Mouse (Mus musculus) CH12.LX (cell line): ENCODE measurements around the gene Txndc15. TPM values are rescaled to one million over a fixed set of nuclear protein-coding genes. Genes with fewer than 3 reads are reported as not detected.

ENCODE experiments used
- DNase-seq: peaks from one replicate; pipeline ENCODE4 v3.0.0-alpha.2; 2013; ENCODE audit errors: extremely low read depth
- H3K27ac ChIP-seq: 2 replicates; pipeline ENCODE4 v1.5.1; 2012; ENCODE audit warnings: low read depth, mild to moderate bottlenecking, control low read depth, moderate library complexity; ENCODE audit not compliant: insufficient read depth
- H3K27me3 ChIP-seq: replicated peaks from 2 replicates; pipeline ENCODE3; 2012; ENCODE audit warnings: inconsistent platforms
- H3K36me3 ChIP-seq, 2 experiments: replicated peaks in 1 of 2; 2 replicates each; pipeline versions ENCODE3 to v1.6.1; 2012; ENCODE audit warnings: inconsistent platforms in 1 of 2, low read length in 1 of 2, mild to moderate bottlenecking in 1 of 2, mixed read lengths in 1 of 2, moderate library complexity in 1 of 2; ENCODE audit not compliant: control insufficient read depth in 1 of 2, insufficient read depth in 1 of 2
- H3K4me1 ChIP-seq, 2 experiments: 2 replicates each; pipeline ENCODE4 v1.6.1; 2012; ENCODE audit warnings: inconsistent platforms in 1 of 2, moderate library complexity in 1 of 2; ENCODE audit not compliant: insufficient read depth in 2 of 2, control insufficient read depth in 1 of 2
- H3K4me2 ChIP-seq: 2 replicates; pipeline ENCODE4 v1.6.1; 2012; ENCODE audit warnings: low read depth, mild to moderate bottlenecking, control low read depth; ENCODE audit not compliant: poor library complexity, insufficient read depth, severe bottlenecking
- H3K4me3 ChIP-seq, 3 experiments: fragments of 150-350 bp in 1 of 3; sonication (generic) in 1 of 3; replicated peaks in 1 of 3; 2 replicates each; pipeline versions ENCODE3 to v1.5.1; 2011 to 2012; ENCODE audit warnings: low read depth in 2 of 3, low read length in 2 of 3, mild to moderate bottlenecking in 2 of 3, moderate library complexity in 2 of 3, control low read depth in 1 of 3, improper control_type of control experiment in 1 of 3, inconsistent platforms in 1 of 3, mixed read lengths in 1 of 3; ENCODE audit not compliant: poor library complexity in 1 of 3
- H3K79me2 ChIP-seq: replicated peaks from 2 replicates; pipeline ENCODE4 v1.6.1; 2012; ENCODE audit warnings: mild to moderate bottlenecking, moderate library complexity; ENCODE audit not compliant: control insufficient read depth, poor library complexity, insufficient read depth, severe bottlenecking; ENCODE audit errors: extremely low read depth
- H3K9ac ChIP-seq: 2 replicates; pipeline ENCODE4 v1.6.1; 2012; ENCODE audit warnings: low read depth, mild to moderate bottlenecking, control low read depth, moderate library complexity; ENCODE audit not compliant: insufficient read depth
- H3K9me3 ChIP-seq: replicated peaks from 2 replicates; pipeline ENCODE3; 2012; ENCODE audit warnings: low read length, inconsistent platforms, mixed read lengths
- CHD2 ChIP-seq: IDR thresholded peaks from 2 replicates; pipeline ENCODE4 v1.6.1; 2011; ENCODE audit warnings: low read length, improper control_type of control experiment
- ELF1 ChIP-seq: IDR thresholded peaks from 2 replicates; pipeline ENCODE4 v1.6.1; 2014; ENCODE audit warnings: low read depth, mild to moderate bottlenecking, inconsistent platforms, low read length, improper control_type of control experiment
- EP300 ChIP-seq: IDR thresholded peaks from 2 replicates; pipeline ENCODE4 v1.6.1; 2011; ENCODE audit warnings: low read length, improper control_type of control experiment
- ETS1 ChIP-seq: conservative IDR thresholded peaks from 2 replicates; pipeline ENCODE4 v1.6.1; 2012; ENCODE audit warnings: low read depth, mild to moderate bottlenecking, inconsistent platforms, low read length, improper control_type of control experiment, moderate library complexity
- IRF4 ChIP-seq: IDR thresholded peaks from 2 replicates; pipeline ENCODE4 v1.6.1; 2014; ENCODE audit warnings: low read depth, mild to moderate bottlenecking, inconsistent platforms, low read length, improper control_type of control experiment
- JUN ChIP-seq: IDR thresholded peaks from 2 replicates; pipeline ENCODE4 v1.6.1; 2011; ENCODE audit warnings: low read depth, mild to moderate bottlenecking, low read length, improper control_type of control experiment, moderate library complexity; ENCODE audit not compliant: insufficient read depth
- MEF2A ChIP-seq: IDR thresholded peaks from 2 replicates; pipeline ENCODE4 v1.6.1; 2014; ENCODE audit warnings: low read depth, mild to moderate bottlenecking, inconsistent platforms, low read length, improper control_type of control experiment, borderline replicate concordance
- MXI1 ChIP-seq: IDR thresholded peaks from 2 replicates; pipeline ENCODE4 v1.6.1; 2011; ENCODE audit warnings: mild to moderate bottlenecking, low read depth, low read length, improper control_type of control experiment
- MYC ChIP-seq: IDR thresholded peaks from 2 replicates; pipeline ENCODE4 v1.6.1; 2011; ENCODE audit warnings: low read depth, mild to moderate bottlenecking, improper control_type of control experiment, low read length
- NELFE ChIP-seq: IDR thresholded peaks from 2 replicates; pipeline ENCODE4 v1.6.1; 2011; ENCODE audit warnings: low read depth, low read length, improper control_type of control experiment
- NRF1 ChIP-seq: IDR thresholded peaks from 2 replicates; pipeline ENCODE4 v1.6.1; 2014; ENCODE audit warnings: low read depth, mild to moderate bottlenecking, inconsistent platforms, low read length, improper control_type of control experiment, moderate library complexity
- PAX5 ChIP-seq: IDR thresholded peaks from 2 replicates; pipeline ENCODE4 v1.6.1; 2012; ENCODE audit warnings: low read length, inconsistent platforms, mixed read lengths
- POLR2A ChIP-seq: IDR thresholded peaks from 2 replicates; pipeline ENCODE4 v1.6.1; 2011; ENCODE audit warnings: low read depth, mild to moderate bottlenecking, improper control_type of control experiment, low read length
- RAD21 ChIP-seq: IDR thresholded peaks from 2 replicates; pipeline ENCODE4 v1.6.1; 2011; ENCODE audit warnings: low read depth, mild to moderate bottlenecking, low read length, improper control_type of control experiment, moderate library complexity
- SIN3A ChIP-seq: IDR thresholded peaks from 2 replicates; pipeline ENCODE4 v1.6.1; 2012; ENCODE audit warnings: low read length, improper control_type of control experiment, inconsistent platforms
- SMC3 ChIP-seq: IDR thresholded peaks from 2 replicates; pipeline ENCODE4 v1.6.1; 2011; ENCODE audit warnings: low read depth, low read length, improper control_type of control experiment
- TCF12 ChIP-seq: IDR thresholded peaks from 2 replicates; pipeline ENCODE4 v1.6.1; 2014; ENCODE audit warnings: low read depth, mild to moderate bottlenecking, inconsistent platforms, low read length, improper control_type of control experiment
- USF1 ChIP-seq: IDR thresholded peaks from 2 replicates; pipeline ENCODE4 v1.6.1; 2014; ENCODE audit warnings: low read depth, mild to moderate bottlenecking, inconsistent platforms, low read length, improper control_type of control experiment
- USF2 ChIP-seq: conservative IDR thresholded peaks from 2 replicates; pipeline ENCODE4 v1.6.1; 2011; ENCODE audit warnings: low read depth, low read length, improper control_type of control experiment
- ZC3H11A ChIP-seq: IDR thresholded peaks from 2 replicates; pipeline ENCODE4 v1.6.1; 2012; ENCODE audit warnings: low read depth, mild to moderate bottlenecking, inconsistent platforms, low read length, improper control_type of control experiment
- ZKSCAN1 ChIP-seq: IDR thresholded peaks from 2 replicates; pipeline ENCODE4 v1.6.1; 2012; ENCODE audit warnings: low read depth, inconsistent platforms, low read length, improper control_type of control experiment, borderline replicate concordance
- dilution Hi-C: fragments of 300-500 bp; cut with MboI; formaldehyde crosslinking; loops from 2 replicates; pipeline ENCODE4 v1.14.3; 2020; ENCODE audit warnings: low sequenced_read_pairs; ENCODE audit not compliant: extremely low pct_unique_long_range_greater_than_20kb, extremely low pct_ligation_motif_present
- in situ Hi-C: fragments of 300-500 bp; cut with MboI; formaldehyde crosslinking; loops from 3 replicates; pipeline ENCODE4 v1.14.3; 2019; ENCODE audit warnings: low sequenced_read_pairs, low pct_ligation_motif_present, low pct_unique_long_range_greater_than_20kb, mixed read lengths
- polyA plus RNA-seq: library from polyadenylated mRNA; unstranded; fragments of >175 nt; gene quantifications from 2 replicates; pipeline ENCODE4 v1.2.1, GENCODE M21; 2012; ENCODE audit warnings: low read depth; ENCODE audit not compliant: insufficient read length
- total RNA-seq, 2 experiments: library from RNA; depleted of rRNA; stranded (reverse); fragments of 300-350 nt in 1 of 2; fragments of >200 nt in 1 of 2; gene quantifications; 2 replicates each; pipeline ENCODE4 v1.2.3; 2012 to 2014

Txndc15 gene
- total and polyA plus RNA-seq, 3 experiments, result 34.6 to 48.7 (median 37.4) TPM

DNA sequence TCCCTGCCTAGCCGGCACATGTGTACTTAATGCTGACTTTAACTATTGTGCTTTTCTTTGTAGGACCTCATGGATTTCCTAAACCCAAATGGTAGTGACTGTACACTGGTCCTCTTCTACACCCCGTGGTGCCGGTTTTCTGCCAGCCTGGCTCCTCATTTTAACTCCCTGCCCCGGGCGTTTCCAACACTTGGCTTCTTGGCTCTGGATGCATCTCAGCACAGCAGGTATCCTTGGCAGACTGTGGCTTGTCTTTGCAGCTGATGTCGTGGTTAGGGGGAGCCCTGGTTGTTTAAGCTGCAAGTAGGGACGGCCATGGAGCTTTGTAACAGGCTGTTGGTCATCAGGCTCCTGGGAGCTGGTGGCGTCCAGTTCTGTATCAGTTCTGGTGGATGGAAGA is 7.1 kb downstream of the Txndc15 start:
- Histone ChIP-seq H3K4me1 (peaks cover 2 to 11% of the 10 kb centered on the region in 2 experiments; a peak in 2 of 4 replicates), H3K36me3 (peaks cover 33 to 85% of the 10 kb centered on the region in 2 experiments), H3K4me2 (no peak overlapping the region), H3K9me3 (no peaks in the 10 kb centered on the region), H3K9ac (no peak overlapping the region), H3K4me3 (no peak overlapping the region), H3K27ac (no peak overlapping the region), H3K27me3 (no peaks in the 10 kb centered on the region), H3K79me2 (no peaks in the 10 kb centered on the region)
- in situ Hi-C loops (loop anchor here (10.0 kb wide), 1 partner anchor 117 kb away; no protein-coding TSS in a partner anchor), dilution Hi-C loops (no loop called here)
- TF ChIP-seq CHD2, result no peak
- TF ChIP-seq SMC3, result no peak
- TF ChIP-seq MEF2A, result no peak
- no peak for DNase-seq

DNA sequence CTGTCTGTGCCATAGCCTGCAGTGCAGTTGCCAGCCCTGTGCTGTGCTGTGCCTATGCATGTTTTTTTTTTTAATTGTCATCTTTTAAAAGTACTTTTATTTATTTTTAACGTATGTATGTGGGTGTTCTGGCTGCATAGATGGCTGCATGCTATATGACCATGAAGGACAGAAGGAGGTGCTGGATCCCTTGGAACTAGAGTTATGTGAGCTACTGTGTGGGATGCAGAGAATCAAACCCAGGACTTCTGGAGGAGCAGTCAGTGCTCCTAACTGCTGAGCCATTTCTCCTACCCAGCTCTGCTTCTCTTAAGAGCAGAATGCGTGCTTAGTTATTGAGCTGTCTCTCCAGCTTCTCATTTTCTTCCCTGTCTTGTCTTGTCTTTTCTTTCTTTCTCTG is 7.5 kb downstream of the Txndc15 start:
- H3K27ac ChIP-seq, result no peak overlapping the region
- dilution Hi-C loops (no loop called here), in situ Hi-C loops (loop anchor here (10.0 kb wide), 1 partner anchor 117 kb away; no protein-coding TSS in a partner anchor)
- no peaks in the 10 kb centered on the region for H3K79me2 ChIP-seq
- H3K9me3 ChIP-seq, result no peaks in the 10 kb centered on the region
- H3K4me3 ChIP-seq, result no peak overlapping the region
- peaks cover 33 to 83% of the 10 kb centered on the region in 2 experiments for H3K36me3 ChIP-seq
- H3K4me1 ChIP-seq, result peaks cover 2 to 7% of the 10 kb centered on the region in 2 experiments; a peak in 2 of 4 replicates
- no peaks in the 10 kb centered on the region for H3K27me3 ChIP-seq
- H3K4me2 ChIP-seq, result no peak overlapping the region
- TF ChIP-seq MEF2A (no peak), RAD21 (no peak), ELF1 (no peak), TCF12 (no peak), USF2 (no peak), USF1 (no peak), SMC3 (no peak), MXI1 (no peak), EP300 (no peak), ZKSCAN1 (no peak), NELFE (no peak), JUN (no peak), PAX5 (no peak), POLR2A (no peak), ZC3H11A (no peak), MYC (no peak), ETS1 (no peak), IRF4 (no peak), NRF1 (no peak), SIN3A (no peak)
- no peak for DNase-seq
- H3K9ac ChIP-seq, result no peak overlapping the region
